Mouse (Mus musculus) left cerebral cortex, postnatal 10 days (tissue): ENCODE results near the gene Foxk1. TPM values are rescaled to one million over a fixed set of nuclear protein-coding genes. Genes with fewer than 3 reads are reported as not detected.
A peak's percentile ranks its signal among the peaks of the same experiment; 100 is the strongest.

Experiments used
- DNase-seq, 2 experiments: peaks; one replicate each; pipeline ENCODE4 v3.0.0; 2021 to 2022; ENCODE audit warnings: low spot score in 2 of 2, mixed read lengths in 1 of 2; ENCODE audit errors: extremely low spot score in 1 of 2
- intact Hi-C: fragments of 180-260 bp; cut with DNase I; formaldehyde crosslinking; loops from one replicate; pipeline ENCODE4 v1.15.1; 2025
- total RNA-seq, 2 experiments: library from RNA; stranded (reverse); gene quantifications; 2 replicates each; pipeline ENCODE4 v1.2.3; 2021

Gene Foxk1
- total RNA-seq, 2 experiments from 2014 or later = 38.2 to 40.0 TPM

DNA sequence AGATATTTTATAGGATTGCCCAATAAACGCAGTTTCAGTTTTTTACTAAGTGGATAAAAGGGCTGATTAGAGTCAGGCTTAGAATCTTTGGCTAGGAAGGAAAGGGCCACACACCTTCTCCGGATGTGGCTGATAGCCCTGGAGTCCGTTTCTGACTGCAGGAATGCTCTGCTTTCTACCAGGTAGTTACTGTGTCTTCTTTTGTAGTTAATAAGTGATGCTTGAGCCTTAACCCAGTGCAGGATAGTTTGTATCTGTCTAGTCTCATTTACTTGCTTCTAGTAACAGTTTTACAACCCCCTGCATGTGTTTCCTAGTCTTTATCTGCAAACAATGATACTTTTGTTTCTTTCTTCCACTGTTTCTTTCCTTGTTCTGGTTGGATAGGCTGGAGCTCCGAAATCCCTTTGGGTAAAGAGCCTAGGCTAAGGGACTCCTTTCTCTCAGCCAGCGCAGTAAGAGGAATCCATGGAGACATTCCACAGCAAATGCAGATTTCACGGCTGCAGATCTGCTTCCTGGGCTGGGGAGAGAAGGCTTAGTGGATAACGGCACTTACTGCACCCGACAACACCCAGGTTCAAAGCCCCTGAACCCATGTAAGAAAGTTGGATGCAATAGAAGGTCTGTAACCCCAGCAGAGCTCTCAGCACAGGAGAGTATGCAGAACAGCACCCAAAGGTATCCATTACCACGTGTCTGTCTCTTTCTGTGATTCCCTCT lies 12.6 kb downstream of the Foxk1 start:
- intact Hi-C loops = no loop called here
- no peak for DNase-seq

DNA sequence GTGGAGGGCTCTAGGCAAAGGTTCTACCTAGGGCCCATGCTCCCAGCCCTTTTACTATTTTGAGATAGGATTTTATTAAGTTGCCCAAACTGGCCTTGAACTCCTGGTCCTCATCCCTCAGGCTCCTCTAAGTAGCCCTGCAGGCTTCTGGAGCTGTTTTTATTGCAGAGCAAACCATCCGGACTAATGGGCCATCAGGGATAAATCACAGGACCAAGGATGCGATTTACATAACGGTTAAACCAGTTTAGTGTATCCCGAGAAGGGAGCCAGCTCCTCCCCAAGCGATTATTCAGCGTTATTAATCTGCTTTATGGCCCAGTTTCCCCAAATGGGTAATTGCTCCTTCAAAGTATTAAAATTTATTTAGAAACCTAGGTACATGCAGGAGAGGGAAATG lies 14.1 kb downstream of the Foxk1 start:
- intact Hi-C loops = no loop called here
- no peak for DNase-seq

DNA sequence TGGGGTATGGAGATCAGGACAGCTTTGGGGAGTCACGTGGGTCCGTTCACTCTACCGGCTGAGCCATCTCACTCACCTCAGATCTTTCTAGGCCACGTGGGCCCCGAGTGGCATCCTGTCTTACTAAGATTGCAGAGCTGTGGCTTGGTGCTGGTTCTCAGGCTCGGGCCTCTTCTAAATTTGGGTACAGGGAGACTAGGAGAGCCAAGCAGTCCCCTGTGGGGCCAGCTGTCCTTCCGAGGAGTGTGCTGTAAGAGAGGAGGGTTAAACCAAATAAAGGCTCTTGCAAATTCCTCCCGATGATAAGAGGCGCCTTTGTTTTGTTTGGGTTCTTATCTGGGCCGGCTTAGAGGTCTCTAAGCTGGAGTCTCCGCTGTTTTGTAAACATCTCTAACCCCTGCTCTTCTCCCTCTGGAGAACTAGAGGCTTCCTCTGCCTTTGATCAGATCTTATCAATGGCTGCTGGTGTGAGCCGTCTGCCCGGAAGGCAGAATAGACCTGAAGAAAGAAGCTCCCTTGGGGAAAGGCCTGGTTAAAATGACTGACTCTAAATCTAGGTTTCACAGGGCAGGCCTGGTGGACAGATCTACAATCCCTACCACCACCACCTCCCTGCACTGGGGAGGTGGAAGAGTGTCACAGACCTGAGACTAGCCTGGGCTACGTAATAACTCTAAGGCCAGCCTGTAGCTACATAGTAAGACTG lies 14.9 kb downstream of the Foxk1 start:
- DNase-seq = no peak
- intact Hi-C loops = no loop called here

DNA sequence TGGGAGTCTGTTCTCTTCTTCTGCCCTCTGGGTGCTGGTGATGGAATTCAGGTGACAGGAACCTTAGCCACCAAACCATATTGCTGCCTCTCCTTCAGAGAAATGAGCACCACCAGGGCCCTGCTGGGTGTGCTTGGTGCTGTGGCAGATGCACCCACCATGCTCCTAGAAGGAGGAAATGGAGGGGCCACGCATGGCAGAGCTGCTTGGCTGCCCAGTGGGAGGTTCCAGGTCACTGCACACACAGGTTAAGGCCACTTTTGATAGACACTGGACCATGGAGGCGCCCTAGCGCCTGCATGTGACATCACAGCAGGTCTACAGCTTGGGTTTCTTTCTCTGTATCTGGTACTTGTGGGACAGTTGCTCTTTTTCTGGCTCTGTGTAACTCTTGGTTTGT lies 15.8 kb downstream of the Foxk1 start:
- DNase-seq = no peak
- intact Hi-C loops = no loop called here

DNA sequence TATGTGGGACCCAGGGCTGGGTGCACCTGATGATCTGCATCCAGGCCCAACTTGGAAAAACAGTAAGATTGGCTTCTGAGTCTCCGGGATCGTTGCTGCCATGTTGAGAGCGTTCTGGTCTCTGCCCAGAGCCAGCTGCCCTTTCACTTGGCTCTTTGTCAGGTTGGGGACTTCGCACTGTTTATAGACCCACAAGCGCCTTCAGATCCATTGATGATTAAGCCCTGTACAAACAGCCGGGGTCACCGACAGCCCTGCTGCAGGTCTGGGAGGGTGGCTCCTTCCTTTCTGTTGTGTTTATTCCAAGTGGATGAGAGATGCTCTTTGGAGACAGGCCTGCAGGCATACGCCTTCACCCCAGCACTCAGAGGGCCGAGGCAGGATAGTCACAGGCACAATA lies 16.6 kb downstream of the Foxk1 start:
- no peak for DNase-seq
- intact Hi-C loops = no loop called here

DNA sequence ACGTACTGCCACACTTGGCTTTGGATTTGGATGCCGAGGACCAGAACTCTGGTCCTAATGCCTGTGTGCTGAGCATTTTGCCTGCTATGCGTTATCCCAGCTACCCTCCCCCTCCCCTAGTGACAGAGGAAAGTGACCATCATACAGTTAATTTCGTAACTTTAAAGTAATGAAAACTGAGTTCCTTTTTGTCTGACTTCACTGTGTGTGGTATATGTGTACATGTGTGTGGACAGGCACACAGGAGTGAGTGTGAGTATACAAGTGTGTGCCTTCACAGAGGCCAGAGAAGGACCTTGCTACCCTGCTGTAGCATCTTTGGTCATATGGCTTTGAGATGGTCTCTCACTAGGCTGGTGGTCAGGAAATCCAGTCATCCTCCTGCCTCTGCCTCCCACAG lies 17.1 kb downstream of the Foxk1 start:
- intact Hi-C loops = no loop called here
- no peak for DNase-seq

DNA sequence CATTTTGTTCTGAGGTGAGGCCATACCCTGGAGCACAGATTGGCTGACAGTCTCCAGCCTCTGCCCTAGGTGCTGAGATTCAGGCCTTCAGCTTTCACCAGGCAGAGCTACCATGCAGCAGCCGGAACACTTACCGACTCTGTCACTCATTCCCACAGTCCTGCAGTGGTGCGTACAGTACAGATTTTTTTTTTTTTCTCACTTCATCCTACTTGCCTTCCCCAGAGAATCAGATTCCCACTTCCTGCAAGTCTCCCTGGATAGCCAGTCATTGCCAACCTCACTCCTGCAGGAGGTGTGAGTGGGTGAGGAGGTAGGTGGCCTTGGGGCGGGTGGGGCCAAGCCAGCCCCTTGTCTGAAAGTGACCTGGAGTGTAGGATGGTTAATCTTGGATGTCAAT lies 19.0 kb downstream of the Foxk1 start:
- no peak for DNase-seq
- intact Hi-C loops = no loop called here

DNA sequence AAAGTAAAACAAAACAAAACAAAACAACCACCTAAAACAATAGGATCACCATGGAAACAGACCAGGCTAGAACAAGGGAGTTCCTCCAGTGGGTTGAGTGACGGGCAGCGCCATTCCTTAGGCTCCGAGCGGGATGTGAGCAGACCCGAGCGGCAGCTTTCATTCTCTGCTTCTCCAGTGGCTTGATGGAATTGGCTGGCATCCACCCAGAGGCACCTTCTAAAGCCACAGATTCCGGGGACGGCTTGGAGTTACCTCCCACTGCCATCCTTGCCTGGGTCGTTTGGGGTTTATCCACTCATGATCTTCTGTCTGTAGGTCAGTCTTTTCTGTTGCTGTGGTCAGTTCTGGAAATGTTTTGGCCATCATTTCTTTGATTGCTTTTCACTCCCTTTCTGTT lies 19.6 kb downstream of the Foxk1 start:
- intact Hi-C loops = no loop called here
- DNase-seq = no peak

DNA sequence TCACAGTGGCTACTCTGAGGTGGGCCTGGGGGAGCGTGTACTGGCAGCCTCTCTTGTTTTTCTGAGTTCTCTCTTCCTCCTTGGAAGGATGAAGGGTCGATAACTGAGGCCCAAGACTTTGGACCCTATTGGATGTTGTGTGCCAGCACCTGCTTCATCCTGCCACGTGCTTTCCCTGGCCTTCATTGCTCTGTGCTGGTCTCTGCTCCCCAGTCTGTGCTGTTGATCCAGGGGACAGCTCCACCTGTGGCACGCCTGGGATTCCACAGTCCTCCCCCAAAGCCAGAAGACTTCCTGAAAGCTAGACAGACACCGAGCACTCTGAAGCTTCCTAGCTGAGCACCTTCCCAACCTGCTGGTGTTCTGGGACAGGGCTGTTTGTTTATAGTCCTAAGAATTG lies 20.6 kb downstream of the Foxk1 start:
- no peak for DNase-seq
- intact Hi-C loops = no loop called here

DNA sequence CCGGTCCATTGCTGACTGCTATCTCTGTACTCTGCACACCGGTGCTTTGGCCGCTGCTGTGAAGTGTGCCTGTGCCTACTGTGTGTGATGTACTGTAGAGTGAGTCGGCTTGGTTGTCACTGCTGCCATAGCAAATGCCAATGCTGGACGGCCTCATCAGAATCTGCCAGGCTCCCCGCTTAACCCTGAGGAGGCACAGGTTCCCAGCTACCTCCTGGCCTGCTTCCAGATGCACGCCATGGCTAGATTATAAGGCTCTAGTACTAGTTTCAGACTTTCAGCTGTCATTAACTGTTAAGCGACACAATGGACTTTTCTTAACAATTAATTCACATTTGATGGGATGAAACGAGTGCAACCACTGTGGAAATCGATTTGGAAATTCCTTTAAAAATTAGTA lies 21.8 kb downstream of the Foxk1 start:
- DNase-seq = no peak
- intact Hi-C loops = no loop called here

DNA sequence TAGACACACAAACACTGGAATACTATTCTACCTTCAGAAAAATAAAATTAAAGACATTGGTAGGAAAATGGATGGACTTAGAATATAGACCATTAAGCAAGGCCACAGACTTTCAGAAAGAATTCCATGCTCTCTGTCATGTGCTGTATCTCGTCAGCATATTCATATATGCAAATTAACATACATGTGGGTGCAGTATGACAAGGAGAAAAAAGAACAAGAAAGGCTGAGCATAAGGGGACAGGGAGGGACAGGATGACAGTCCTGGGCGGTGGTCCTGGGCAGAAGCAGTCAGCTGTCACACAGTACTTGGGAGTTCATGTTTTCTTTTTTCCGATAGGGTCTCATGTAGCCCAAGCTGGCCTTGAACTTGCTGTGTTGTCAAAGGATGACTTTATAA lies 22.4 kb downstream of the Foxk1 start:
- intact Hi-C loops = no loop called here
- DNase-seq = no peak

DNA sequence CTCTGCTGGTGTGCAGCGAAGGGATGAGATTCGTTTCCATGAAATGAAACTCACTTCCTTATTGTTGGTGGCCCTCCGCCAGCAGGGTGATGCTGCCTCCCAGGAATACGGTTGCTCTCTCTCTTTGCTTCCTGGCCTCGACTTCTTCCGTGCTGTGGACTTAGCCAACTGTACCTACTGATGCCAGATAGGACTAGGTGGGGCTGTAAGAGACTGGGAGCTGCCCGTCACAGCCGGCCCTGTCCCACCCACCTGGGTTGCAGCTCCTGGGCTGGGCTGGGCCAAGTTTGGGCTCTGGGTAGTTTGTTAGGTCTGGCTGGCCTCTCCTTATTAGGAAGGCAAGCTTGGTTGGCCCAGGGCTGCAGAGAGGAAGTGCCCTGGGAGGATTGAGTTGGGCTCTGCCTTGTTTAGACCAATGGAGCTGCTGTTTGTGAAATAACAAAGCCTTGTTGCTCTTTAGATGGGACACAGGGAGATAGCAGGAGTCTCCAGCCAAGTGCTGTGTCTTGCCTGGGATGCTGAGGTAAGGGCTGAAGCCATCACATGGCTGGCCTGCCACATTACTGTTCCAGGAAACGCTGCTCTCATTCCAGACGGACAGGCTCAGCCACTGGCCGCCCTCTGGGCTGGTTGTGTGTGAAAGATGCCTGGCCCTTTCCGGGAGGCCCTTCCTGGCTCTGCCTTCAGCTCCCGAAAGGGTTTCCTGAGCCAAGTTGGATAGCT lies 23.5 kb downstream of the Foxk1 start:
- peak in 1 of 2 experiments; percentile 76 for DNase-seq
- intact Hi-C loops = no loop called here

DNA sequence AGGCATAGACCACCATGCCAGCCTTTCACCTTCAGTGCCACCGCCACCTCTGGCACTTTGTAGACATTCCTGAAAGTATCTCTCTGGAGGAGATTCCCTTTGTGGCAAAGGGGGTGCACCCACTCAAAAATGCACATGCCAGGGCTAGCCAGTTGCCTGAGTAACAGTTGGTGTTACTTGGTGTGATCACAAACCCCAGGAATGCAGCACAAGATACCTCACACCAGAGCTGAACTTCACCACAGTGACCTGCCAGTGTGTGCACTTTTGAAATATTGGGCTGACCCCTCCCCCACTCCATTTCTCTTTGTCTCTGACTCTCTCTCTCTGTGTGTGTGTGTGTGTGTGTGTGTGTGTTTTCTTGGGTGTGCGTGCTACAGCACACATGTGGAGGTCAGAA lies 25.2 kb downstream of the Foxk1 start:
- no peak for DNase-seq

DNA sequence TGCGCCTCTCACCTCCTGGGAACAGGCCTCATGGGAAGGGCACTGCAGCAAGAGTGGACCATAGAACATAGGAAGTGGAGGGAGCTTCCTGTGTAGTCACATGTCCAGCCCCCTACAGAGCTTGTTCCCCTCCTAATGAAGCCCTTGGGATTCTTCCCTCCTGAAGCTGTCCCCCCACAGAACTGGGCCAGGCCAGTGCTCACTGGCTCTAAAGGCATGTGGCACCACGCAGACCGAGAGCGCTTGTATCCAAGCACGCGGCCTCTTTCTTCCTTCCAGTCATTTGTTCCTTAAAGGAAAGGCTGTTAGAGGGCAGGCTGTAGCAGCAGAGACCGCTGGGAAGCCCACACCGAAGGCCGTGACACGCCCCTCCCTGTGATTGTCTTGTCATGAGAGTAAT lies 26.6 kb downstream of the Foxk1 start:
- peak in 1 of 2 experiments; percentile 51 for DNase-seq
- intact Hi-C loops = no loop called here

More for the DNA sequence above, 25.2 kb downstream of the Foxk1 start:
- intact Hi-C loops = no loop called here

DNA sequence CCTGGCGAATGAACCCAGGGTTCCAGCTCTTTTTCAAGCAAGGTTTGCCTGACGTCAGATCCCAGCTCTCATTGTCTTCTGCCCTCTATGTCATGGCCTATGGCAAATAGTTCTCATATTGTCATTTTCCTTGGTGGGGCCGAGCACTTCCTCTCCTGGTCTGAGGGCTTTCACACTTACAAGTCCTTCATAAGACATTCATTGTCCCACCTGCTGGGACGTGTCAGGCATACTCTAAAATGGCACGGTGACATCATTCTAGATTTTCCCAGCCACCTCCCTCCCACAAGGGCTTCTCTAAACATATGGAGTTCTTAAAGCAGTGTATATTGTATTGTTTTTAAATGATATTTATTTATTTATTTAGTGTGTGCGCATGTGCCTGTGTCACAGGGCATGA lies 27.4 kb downstream of the Foxk1 start:
- intact Hi-C loops = no loop called here
- no peak for DNase-seq

DNA sequence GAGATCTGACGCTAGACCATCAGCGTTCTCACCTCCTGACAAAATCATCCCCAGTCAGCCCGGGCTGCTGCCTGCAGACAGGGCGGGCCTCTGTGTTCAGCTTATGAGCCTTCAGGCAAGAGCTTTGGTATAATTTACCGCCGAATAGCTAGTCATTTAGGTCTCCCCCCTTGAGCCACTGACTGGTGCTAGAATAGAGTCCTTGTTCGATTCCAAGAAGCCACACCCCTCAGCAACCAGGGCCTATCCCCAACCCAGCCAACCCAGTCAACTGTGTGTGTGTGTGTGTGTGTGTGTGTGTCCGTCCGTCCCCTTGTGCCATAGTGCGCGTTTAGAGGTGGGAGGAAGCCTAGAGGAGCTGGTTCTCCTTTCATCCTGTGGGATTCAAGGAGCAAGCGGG lies 29.7 kb downstream of the Foxk1 start:
- DNase-seq = no peak
- intact Hi-C loops = no loop called here

DNA sequence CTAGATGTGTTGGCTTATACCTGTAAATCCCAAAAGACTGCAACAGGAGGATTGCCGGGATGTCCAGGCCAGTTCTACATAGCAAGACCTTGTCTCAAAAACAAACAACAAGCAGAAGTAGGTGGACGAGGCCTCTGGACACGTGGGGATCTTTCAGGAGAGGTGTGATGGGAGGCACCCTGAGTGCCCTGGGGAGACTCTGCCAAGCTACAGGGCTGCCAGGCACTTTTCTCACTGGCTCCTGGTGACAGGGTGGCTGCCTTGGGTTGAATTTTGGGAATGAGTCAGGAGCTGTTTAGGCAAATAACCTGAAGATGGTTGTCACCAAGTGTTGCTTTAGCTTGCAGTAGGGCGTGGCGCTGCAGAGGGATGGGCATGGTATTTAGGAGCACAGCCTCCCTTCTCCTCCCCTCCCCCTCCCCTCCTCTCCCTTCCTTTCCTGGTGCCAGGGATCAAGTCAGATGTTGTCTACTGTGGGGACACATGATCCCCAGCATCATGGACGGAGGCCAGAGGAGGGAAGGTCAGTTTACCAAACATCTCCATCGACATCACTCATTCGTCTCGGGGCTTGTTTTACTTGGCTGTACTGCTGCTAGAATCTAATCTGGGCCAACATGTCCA lies 30.6 kb downstream of the Foxk1 start:
- intact Hi-C loops = no loop called here
- DNase-seq = no peak

DNA sequence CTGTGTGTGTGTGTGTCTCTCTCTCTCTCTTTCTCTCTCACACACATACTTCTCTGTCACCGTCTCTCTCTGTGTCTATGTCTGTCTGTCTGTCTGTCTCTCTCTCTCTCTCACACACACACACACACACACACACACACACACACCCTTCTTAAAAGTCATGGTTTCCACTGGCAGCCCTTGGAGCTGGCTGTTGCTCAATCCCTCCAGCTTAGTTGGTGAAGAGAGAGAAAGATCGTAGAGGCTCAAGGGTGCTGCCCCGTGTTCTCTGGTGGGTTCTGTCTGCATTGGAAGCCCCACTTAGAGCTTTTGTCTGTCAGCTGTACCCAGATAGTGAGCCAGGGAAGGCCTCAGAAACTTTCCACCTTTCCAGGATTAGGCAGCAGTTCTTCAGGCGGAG lies 31.4 kb downstream of the Foxk1 start:
- DNase-seq = no peak
- intact Hi-C loops = no loop called here

DNA sequence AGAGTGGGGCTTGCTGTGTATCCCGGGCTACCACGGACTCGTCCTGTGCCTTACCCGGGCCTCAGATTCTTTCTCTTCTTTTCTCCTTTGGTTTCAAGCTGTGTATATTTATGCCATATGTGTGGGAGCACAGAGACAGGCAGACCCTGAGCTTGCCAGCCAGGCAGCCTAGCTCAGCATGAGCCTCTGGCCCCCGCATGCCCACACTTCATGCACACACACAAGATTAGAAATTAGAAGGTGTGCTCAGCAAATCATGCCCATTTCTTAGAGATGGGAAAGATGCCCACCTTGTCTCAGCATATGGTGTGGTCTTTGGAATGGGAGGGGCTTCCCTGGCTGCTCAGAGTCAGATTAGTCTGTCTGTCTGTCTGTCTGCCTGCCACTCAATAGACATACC lies 32.8 kb downstream of the Foxk1 start:
- intact Hi-C loops = no loop called here
- DNase-seq = peak in 1 of 2 experiments; percentile 39

DNA sequence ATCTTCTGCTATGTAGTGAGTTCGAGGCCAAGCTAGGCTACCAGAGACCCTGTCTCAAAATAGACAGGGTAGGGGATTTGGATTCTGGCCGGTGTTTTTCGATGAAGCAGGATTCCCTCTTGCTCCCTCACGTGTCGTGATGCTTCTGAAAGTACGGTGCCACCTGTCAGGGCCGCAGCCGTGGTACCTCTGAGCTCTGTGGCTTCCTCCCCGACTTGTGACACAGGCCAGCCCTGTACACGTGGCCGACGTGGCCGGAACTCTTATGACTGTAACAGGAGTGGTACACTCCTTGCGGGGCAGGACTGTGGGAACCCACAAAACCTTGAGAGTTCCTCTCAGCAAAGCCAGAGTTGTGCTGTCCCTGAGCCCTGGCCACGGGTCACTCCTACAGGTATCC lies 34.4 kb downstream of the Foxk1 start:
- intact Hi-C loops = no loop called here
- DNase-seq = no peak
